Mouse (Mus musculus) c-Kit-positive CD71-positive TER-119-positive erythroid progenitor cells, embryonic 14.5 days (primary cell): ENCODE measurements around the gene Cmtr1.

Experiments
- DNase-seq: peaks from one replicate; pipeline ENCODE4 v3.0.0-alpha.2; 2013; ENCODE audit warnings: low spot score

The Cmtr1 gene

DNA sequence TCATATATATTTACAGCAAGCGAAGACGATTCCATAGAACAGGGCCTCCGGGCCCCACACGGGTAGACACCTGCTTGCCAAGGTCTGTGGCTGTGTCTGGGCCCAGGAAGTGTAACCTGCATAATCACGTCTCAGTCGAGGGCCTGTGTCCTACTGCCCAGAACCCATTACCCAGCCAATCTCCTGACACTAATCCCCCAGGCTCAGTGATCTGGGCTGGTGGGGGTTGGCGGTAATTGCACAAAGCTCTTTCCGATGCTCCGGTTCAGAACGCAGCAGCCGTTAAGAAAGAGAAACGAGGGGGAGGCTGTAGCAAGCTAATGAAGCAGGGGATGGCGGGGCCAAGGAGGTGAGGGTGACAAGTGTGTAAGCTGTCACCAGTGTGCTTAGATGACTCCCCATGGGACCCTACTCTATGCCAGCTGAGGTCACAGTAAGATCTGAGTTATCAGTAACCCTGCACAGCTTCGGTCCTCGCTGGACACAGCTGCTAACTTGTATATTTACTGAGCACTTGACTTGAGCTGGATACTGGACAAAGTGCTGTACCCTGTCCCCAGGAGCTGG, 76.1 kb downstream of the Cmtr1 start:
- no peak for DNase-seq

DNA sequence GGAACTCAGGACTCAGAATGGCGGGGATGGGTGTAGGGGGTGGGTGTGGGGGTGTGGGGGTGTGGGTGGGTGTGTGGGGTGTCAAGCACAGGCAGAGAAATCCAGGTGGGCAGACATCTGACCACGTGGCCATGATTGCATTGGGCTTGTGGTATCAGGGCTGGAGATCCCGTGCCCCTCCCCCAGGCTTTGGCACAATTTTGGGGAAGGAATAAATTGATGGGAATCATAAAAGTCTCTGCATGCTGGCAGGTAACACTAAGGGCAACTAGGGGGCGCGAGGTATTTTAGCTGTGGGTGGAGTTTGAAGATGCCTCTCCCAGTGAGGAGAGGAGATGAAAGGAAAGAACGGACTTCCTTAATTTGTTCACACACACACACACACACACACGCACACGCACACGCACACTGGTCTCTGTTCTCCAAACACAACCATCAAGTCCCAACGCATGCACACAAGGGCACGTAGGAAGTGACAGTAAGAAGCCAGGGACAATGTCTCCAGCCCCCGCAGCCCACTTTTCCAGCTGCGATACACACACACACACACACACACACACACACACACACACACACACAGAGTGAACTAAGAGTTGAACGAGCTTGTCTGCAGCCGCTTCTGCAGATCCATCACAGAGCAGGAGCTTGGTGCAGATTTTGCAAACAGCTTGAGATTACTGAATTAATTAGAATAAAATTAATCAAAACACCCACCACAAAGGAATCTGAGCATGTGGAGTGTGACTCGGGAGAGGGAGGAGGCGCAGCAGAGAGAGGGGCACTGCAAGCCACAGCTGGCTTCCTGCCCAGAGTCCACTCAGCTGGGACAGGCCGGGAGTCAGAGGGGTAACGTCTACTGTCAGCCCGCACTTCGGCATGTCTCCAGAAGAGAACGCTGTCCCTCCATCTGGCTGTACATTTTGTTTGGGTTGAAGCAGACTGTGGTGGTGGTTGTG, 77.7 kb downstream of the Cmtr1 start:
- DNase-seq = no peak

DNA sequence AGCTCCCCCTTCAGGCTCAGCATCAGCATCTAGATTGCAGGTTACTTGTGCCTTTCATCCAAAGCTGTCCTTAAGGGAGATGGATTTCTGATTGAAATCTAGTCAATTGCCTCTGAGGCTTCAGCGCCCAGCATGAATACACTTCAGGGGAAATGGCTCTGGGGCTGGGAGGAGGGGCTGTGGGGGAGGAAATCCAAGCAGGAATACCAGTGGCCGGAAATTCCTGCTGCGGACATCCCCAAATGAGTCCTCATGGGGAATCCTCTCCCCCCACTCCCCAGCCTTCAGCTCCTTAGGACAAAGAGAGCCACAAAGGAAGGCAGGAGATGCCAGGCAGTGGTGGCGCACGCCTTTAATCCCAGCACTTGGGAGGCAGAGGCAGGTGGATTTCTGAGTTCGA, 87.1 kb downstream of the Cmtr1 start:
- no peak for DNase-seq

DNA sequence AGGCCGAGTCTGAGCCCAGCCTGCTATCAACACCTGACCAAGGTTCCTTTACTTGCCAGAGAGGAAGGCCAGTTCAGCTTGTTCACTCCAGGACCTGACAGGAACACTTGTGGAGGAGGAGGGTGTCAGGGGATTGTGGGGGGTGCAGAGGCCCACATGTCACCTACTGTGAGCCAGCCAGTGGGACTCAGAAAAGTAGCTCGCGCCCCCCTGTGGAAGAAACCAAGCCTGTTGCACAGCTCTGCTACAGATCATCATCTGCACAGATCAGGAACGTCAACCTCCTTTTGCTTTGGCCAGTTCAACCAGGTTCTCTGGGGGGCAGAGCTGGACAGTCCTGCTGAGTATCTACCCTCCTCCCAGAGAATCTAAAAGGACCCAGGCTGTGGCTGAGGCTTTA, 94.1 kb downstream of the Cmtr1 start:
- DNase-seq = no peak
